Comparison of ENCODE assay signal across 19 mouse cellular contexts in genomic region chr4:98089985-98090384, GRCm38 (mm10).
A peak's percentile ranks its signal among the peaks of the same experiment; 100 is the strongest.
DNase-seq lines count a peak whose midpoint lies in the region; ATAC-seq and TF ChIP-seq lines count a peak whose summit lies in the region.
"Had no signal": no experiment of that assay in that cellular context is flagged by ENCODE, and none has a peak within 500 bp of the region (broad histone marks: within the 10 kb centered on the region; RNA-seq: fewer than 3 reads in every experiment).

No protein-coding gene starts in this region.

- H3K9ac ChIP-seq in heart, embryonic 13.5 days = no peak overlapping the region
- no peak overlapping the region for H3K9ac ChIP-seq in liver, postnatal 0 days (replicated peaks)
- no peak overlapping the region for H3K9ac ChIP-seq in liver, embryonic 11.5 days (ENCODE audit: low read depth, low read length)
- H3K9ac ChIP-seq in lung, postnatal 0 days (replicated peaks; ENCODE audit: low read depth) = no peak overlapping the region
- H3K9ac ChIP-seq: forebrain, embryonic 13.5 days; limb, embryonic 13.5 days; midbrain, embryonic 15.5 days had no signal

- 20% methylated on average over 6 of the region's 6 CpGs for WGBS in heart, embryonic 13.5 days
- WGBS in liver, postnatal 0 days (ENCODE audit: insufficient replicate concordance) = 67% methylated on average over 6 of the region's 6 CpGs
- WGBS in liver, embryonic 11.5 days = 62% methylated on average over 6 of the region's 6 CpGs
- 42% methylated on average over 6 of the region's 6 CpGs for WGBS in lung, postnatal 0 days

- no peaks in the 10 kb centered on the region for H3K27me3 ChIP-seq in heart, embryonic 13.5 days (replicated peaks)
- H3K27me3 ChIP-seq in liver, postnatal 0 days (ENCODE audit: insufficient read depth, low read length) = no peaks in the 10 kb centered on the region
- H3K27me3 ChIP-seq in liver, embryonic 11.5 days (replicated peaks; ENCODE audit: control insufficient read depth, insufficient read depth, low read length) = no peaks in the 10 kb centered on the region
- H3K27me3 ChIP-seq in lung, postnatal 0 days (replicated peaks; ENCODE audit: insufficient read depth, low read length) = no peaks in the 10 kb centered on the region
- H3K27me3 ChIP-seq: forebrain, embryonic 13.5 days; limb, embryonic 13.5 days; midbrain, embryonic 15.5 days had no signal

- H3K36me3 ChIP-seq in heart, embryonic 13.5 days = peaks cover 18% of the 10 kb centered on the region
- H3K36me3 ChIP-seq in liver, postnatal 0 days (replicated peaks; ENCODE audit: insufficient read depth, low read length) = no peaks in the 10 kb centered on the region
- H3K36me3 ChIP-seq in liver, embryonic 11.5 days (ENCODE audit: control insufficient read depth, insufficient read depth, low read length) = no peaks in the 10 kb centered on the region
- H3K36me3 ChIP-seq in lung, postnatal 0 days (ENCODE audit: insufficient read depth, low read length) = no peaks in the 10 kb centered on the region
- H3K36me3 ChIP-seq: midbrain, embryonic 15.5 days had no signal

- peaks cover 65% of the 10 kb centered on the region for H3K4me1 ChIP-seq in heart, embryonic 13.5 days
- H3K4me1 ChIP-seq in liver, postnatal 0 days (ENCODE audit: insufficient read depth) = peaks cover 17% of the 10 kb centered on the region
- peaks cover 6% of the 10 kb centered on the region; the same call in 1 of the 2 replicates for H3K4me1 ChIP-seq in liver, embryonic 11.5 days (replicated peaks; ENCODE audit: control insufficient read depth, insufficient read depth, low read length)
- H3K4me1 ChIP-seq in lung, postnatal 0 days (ENCODE audit: insufficient read depth, low read depth, low read length) = peaks cover 16% of the 10 kb centered on the region; the same call in 1 of the 2 replicates

- H3K4me3 ChIP-seq in heart, embryonic 13.5 days = no peak overlapping the region
- no peak overlapping the region for H3K4me3 ChIP-seq in liver, postnatal 0 days (ENCODE audit: low read depth, low read length)
- H3K4me3 ChIP-seq in liver, embryonic 11.5 days (ENCODE audit: low read depth, low read length) = no peak overlapping the region
- H3K4me3 ChIP-seq in lung, postnatal 0 days (ENCODE audit: low read depth, low read length) = no peak overlapping the region
- H3K4me3 ChIP-seq: erythroblast, embryonic 14.5 days; forebrain, embryonic 13.5 days; limb, embryonic 13.5 days; midbrain, embryonic 15.5 days; myocyte had no signal

- H3K4me2 ChIP-seq in heart, embryonic 13.5 days = no peak overlapping the region
- no peak overlapping the region for H3K4me2 ChIP-seq in liver, postnatal 0 days (ENCODE audit: low read depth, low read length)
- no peak overlapping the region for H3K4me2 ChIP-seq in liver, embryonic 11.5 days
- no peak overlapping the region for H3K4me2 ChIP-seq in lung, postnatal 0 days (replicated peaks; ENCODE audit: low read depth, low read length)
- H3K4me2 ChIP-seq: forebrain, embryonic 13.5 days; limb, embryonic 13.5 days; midbrain, embryonic 15.5 days had no signal

- no peaks in the 10 kb centered on the region for H3K9me3 ChIP-seq in heart, embryonic 13.5 days
- no peaks in the 10 kb centered on the region for H3K9me3 ChIP-seq in liver, postnatal 0 days (ENCODE audit: low read length)
- H3K9me3 ChIP-seq in liver, embryonic 11.5 days (ENCODE audit: control insufficient read depth, low read length) = no peaks in the 10 kb centered on the region
- no peaks in the 10 kb centered on the region for H3K9me3 ChIP-seq in lung, postnatal 0 days (ENCODE audit: low read length)
- H3K9me3 ChIP-seq: forebrain, embryonic 13.5 days; limb, embryonic 13.5 days; midbrain, embryonic 15.5 days had no signal

- H3K27ac ChIP-seq in heart, embryonic 13.5 days (replicated peaks) = peak overlapping the region; percentile 86
- H3K27ac ChIP-seq in liver, postnatal 0 days (ENCODE audit: low read depth) = peak overlapping the region; percentile 44; the same call in 1 of the 2 replicates
- H3K27ac ChIP-seq in liver, embryonic 11.5 days (ENCODE audit: low read depth, low read length) = no peak overlapping the region
- H3K27ac ChIP-seq in lung, postnatal 0 days (ENCODE audit: low read length) = peak overlapping the region; percentile 51
- H3K27ac ChIP-seq: forebrain, embryonic 13.5 days; limb, embryonic 13.5 days; midbrain, embryonic 15.5 days had no signal

- ATAC-seq in heart, embryonic 13.5 days (ENCODE audit: extremely low read depth, insufficient number of reproducible peaks, low FRiP score, low TSS enrichment) = no peak
- ATAC-seq in liver, postnatal 0 days = no peak
- no peak for ATAC-seq in liver, embryonic 11.5 days (replicated peaks; ENCODE audit: low FRiP score)
- peak; percentile 75 for ATAC-seq in lung, postnatal 0 days
- ATAC-seq in erythroblast, adult 5-6 weeks (replicated peaks; ENCODE audit: low FRiP score, poor library complexity, severe bottlenecking) = no peak
- ATAC-seq in megakaryocyte progenitor cell, adult 5-6 weeks (replicated peaks; ENCODE audit: poor library complexity) = no peak
- ATAC-seq: forebrain, embryonic 13.5 days; midbrain, embryonic 15.5 days had no signal

- TF ChIP-seq EP300 in liver, postnatal 0 days (IDR thresholded peaks at IDR 0.05; ENCODE audit: low read depth) = no peak
- TF ChIP-seq EP300 in lung, postnatal 0 days (IDR thresholded peaks at IDR 0.05) = peak; percentile 75

- no peak for TF ChIP-seq CTCF in liver, postnatal 0 days (IDR thresholded peaks at IDR 0.05; ENCODE audit: low read depth)
- no peak for TF ChIP-seq CTCF in lung, postnatal 0 days (IDR thresholded peaks at IDR 0.05)

- no peak for DNase-seq in heart, postnatal 4 days
- no peak for DNase-seq in liver, postnatal 0 days
- no peak for DNase-seq in liver, embryonic 11.5 days (ENCODE audit: low spot score)
- DNase-seq in lung, postnatal 0 days (ENCODE audit: low spot score) = peak; percentile 90
- DNase-seq: adrenal gland, adult 2 months; cerebellum, adult 8-10 months; gastrocnemius, postnatal 25 days; kidney, adult 11 months; kidney, postnatal 10 days; right cerebral cortex, postnatal 14 days; thymus, adult 2 months had no signal
